Mouse (Mus musculus): ENCODE measurements around the gene Ppt1. TPM values are rescaled to one million over a fixed set of nuclear protein-coding genes. Genes with fewer than 3 reads are reported as not detected.
A peak's percentile ranks its signal among the peaks of the same experiment; 100 is the strongest.

Gene Ppt1
- polyA plus RNA-seq, 1 experiment from 2014 or later = 50.4 TPM

DNA sequence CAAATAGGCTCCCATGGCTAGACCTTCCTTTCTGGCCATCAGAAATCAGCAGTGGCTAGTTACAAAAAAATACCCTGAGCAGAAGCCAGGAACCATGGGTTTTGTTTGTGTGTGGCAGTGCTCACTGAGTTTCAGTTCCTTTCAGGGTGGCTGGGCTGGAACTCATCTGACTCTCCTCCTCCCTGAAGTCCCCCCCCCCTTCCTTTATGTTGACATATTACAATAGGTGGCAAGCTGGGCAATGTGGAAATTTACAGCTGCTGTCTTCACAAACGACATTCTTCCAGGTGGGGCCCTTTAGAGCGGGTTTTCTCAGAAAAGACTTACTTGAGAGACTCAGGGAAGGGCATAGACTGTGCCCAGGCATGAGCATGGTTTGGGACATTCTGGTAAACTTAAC, 17.6 kb downstream of the Ppt1 start:
- no peaks in the 10 kb centered on the region for H3K4me1 ChIP-seq (ENCODE audit: control insufficient read depth, insufficient read depth, low read length)
- H3K27me3 ChIP-seq (ENCODE audit: control insufficient read depth, insufficient read depth, low read length) = no peaks in the 10 kb centered on the region
- no peak overlapping the region for H3K4me3 ChIP-seq (ENCODE audit: low read depth, low read length)
- DNase-seq (ENCODE audit: low spot score) (no peak), ATAC-seq (replicated peaks; ENCODE audit: insufficient number of reproducible peaks, low FRiP score, low TSS enrichment, low read depth) (no peak)
- H3K9me3 ChIP-seq (replicated peaks; ENCODE audit: control insufficient read depth, low read length) = no peaks in the 10 kb centered on the region
- no peaks in the 10 kb centered on the region for H3K36me3 ChIP-seq (replicated peaks; ENCODE audit: control insufficient read depth, insufficient read depth, low read depth, low read length)
- H3K4me2 ChIP-seq (ENCODE audit: low read depth, low read length) = no peak overlapping the region
- 83% methylated on average over 2 of the region's 2 CpGs for WGBS
- H3K9ac ChIP-seq (replicated peaks; ENCODE audit: low read length) = no peak overlapping the region
- H3K27ac ChIP-seq (replicated peaks; ENCODE audit: low read depth, low read length) = no peak overlapping the region

DNA sequence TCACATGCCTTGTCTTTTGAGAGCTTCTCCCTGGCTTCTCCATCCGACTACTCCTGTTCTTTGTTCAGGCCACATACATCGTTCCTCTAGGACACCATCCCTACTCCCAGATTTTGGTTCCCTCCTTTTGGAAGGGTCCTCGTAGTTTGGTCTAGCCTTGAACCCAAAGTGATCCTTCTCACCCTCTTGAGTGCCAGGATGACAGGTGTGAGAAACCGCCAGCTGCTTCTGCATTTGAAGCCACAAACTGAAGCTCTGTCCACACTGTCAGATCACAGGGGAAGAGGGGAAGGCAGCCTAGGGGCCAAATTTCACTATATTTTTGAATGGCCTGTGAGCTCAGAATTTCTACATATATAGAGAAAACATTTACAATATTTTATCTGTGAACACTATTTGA, 18.7 kb downstream of the Ppt1 start:
- Histone ChIP-seq H3K9me3 (replicated peaks; ENCODE audit: control insufficient read depth, low read length) (no peaks in the 10 kb centered on the region), H3K36me3 (replicated peaks; ENCODE audit: control insufficient read depth, insufficient read depth, low read depth, low read length) (no peaks in the 10 kb centered on the region), H3K27ac (replicated peaks; ENCODE audit: low read depth, low read length) (no peak overlapping the region), H3K4me2 (ENCODE audit: low read depth, low read length) (no peak overlapping the region), H3K27me3 (ENCODE audit: control insufficient read depth, insufficient read depth, low read length) (no peaks in the 10 kb centered on the region), H3K4me1 (ENCODE audit: control insufficient read depth, insufficient read depth, low read length) (no peaks in the 10 kb centered on the region), H3K9ac (replicated peaks; ENCODE audit: low read length) (no peak overlapping the region), H3K4me3 (ENCODE audit: low read depth, low read length) (no peak overlapping the region)
- ATAC-seq (replicated peaks; ENCODE audit: insufficient number of reproducible peaks, low FRiP score, low TSS enrichment, low read depth) (no peak), DNase-seq (ENCODE audit: low spot score) (no peak)
- 85% methylated on average over 4 of the region's 4 CpGs for WGBS

DNA sequence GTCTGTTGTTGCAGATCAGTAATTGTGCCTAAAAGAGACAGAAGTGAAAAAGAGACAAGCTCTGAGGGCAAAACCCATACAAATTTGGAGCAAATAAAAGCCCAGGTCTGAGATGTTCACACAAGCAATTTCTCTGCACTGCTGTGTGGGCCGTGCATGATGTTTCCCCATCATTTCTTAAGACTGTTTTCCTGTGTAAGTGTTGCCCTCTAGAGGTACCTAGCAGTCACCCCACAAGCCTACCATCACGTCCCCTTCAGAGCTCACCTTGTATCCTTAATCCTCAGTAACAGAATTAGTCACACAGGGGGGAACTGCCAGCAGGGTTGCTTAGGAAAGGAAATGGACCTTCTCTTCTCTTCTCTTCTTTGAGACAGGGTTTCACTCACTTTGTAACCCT, 21.9 kb downstream of the Ppt1 start:
- Histone ChIP-seq H3K9me3 (replicated peaks; ENCODE audit: control insufficient read depth, low read length) (no peaks in the 10 kb centered on the region), H3K27ac (replicated peaks; ENCODE audit: low read depth, low read length) (no peak overlapping the region), H3K36me3 (replicated peaks; ENCODE audit: control insufficient read depth, insufficient read depth, low read depth, low read length) (peaks cover 5% of the 10 kb centered on the region; the same call in 1 of the 2 replicates)

DNA sequence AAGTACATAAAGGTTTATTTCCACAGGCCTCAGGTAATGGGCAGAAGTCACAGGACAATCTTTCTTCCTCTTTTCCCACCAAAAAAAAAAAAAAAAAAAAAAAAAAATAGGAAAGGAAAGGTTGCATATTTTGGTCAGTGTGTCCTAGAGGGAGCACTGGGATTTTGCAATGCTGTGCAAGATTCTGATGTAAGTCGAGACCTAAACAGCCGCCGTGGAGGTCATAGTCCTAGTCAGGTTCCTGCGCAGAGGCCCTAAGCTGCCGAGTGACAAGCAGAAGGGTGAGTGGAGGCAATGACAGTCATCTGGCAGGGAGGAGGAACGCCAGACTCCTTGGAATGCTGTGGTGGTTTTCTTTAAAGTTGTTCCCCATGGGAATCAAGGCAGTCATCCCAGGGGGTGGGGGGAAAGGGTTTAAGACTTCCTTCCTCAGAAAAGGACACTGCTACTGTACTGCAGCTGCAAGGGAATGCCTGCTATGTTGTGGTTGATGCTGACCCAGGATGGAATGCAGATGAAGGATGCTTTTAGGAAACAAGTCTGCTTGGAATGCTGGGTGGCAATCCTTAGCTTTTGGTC, 23.1 kb downstream of the Ppt1 start:
- 78% methylated on average over 6 of the region's 6 CpGs for WGBS
- H3K36me3 ChIP-seq (replicated peaks; ENCODE audit: control insufficient read depth, insufficient read depth, low read depth, low read length) = peaks cover 7% of the 10 kb centered on the region

More for the DNA sequence above, 21.9 kb downstream of the Ppt1 start:
- no peaks in the 10 kb centered on the region for H3K4me1 ChIP-seq (ENCODE audit: control insufficient read depth, insufficient read depth, low read length)
- H3K9ac ChIP-seq (replicated peaks; ENCODE audit: low read length) = no peak overlapping the region
- DNase-seq (ENCODE audit: low spot score) (no peak), ATAC-seq (replicated peaks; ENCODE audit: insufficient number of reproducible peaks, low FRiP score, low TSS enrichment, low read depth) (no peak)
- H3K4me3 ChIP-seq (ENCODE audit: low read depth, low read length) = no peak overlapping the region
- 48% methylated on average over 2 of the region's 2 CpGs for WGBS
- H3K4me2 ChIP-seq (ENCODE audit: low read depth, low read length) = no peak overlapping the region
- H3K27me3 ChIP-seq (ENCODE audit: control insufficient read depth, insufficient read depth, low read length) = no peaks in the 10 kb centered on the region

DNA sequence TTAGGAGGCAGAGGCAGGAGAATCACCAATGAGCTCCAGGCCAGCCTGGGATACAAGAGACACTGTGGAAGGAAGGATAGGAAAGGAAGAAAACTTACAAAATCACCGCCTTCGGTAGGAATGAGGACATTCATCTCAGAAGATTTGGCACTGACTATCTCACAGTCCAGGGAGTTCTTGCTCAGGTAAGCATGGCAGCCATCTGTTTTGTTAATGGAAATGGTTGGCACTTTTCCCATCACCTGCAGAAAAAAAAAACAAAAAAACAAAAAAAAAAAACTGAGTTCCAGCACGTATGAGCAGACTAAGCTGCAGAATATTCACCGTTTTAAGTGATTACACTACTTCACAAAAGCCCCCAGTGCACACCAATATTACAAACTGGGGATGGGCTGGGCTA, 25.8 kb downstream of the Ppt1 start:
- 94% methylated on average over 4 of the region's 4 CpGs for WGBS
- ATAC-seq (replicated peaks; ENCODE audit: insufficient number of reproducible peaks, low FRiP score, low TSS enrichment, low read depth) = no peak

More for the DNA sequence above, 23.1 kb downstream of the Ppt1 start:
- H3K9me3 ChIP-seq (replicated peaks; ENCODE audit: control insufficient read depth, low read length) = no peaks in the 10 kb centered on the region
- ATAC-seq (replicated peaks; ENCODE audit: insufficient number of reproducible peaks, low FRiP score, low TSS enrichment, low read depth) = no peak
- H3K4me2 ChIP-seq (ENCODE audit: low read depth, low read length) = no peak overlapping the region
- no peak for DNase-seq (ENCODE audit: low spot score)
- H3K27me3 ChIP-seq (ENCODE audit: control insufficient read depth, insufficient read depth, low read length) = no peaks in the 10 kb centered on the region
- H3K27ac ChIP-seq (replicated peaks; ENCODE audit: low read depth, low read length) = no peak overlapping the region
- H3K4me1 ChIP-seq (ENCODE audit: control insufficient read depth, insufficient read depth, low read length) = no peaks in the 10 kb centered on the region
- H3K4me3 ChIP-seq (ENCODE audit: low read depth, low read length) = no peak overlapping the region
- H3K9ac ChIP-seq (replicated peaks; ENCODE audit: low read length) = no peak overlapping the region

GRCm38 (mm10) chr4:122868041-122868440, 32.0 kb downstream of the Ppt1 start:
- Histone ChIP-seq H3K27ac (replicated peaks; ENCODE audit: low read depth, low read length) (no peak overlapping the region), H3K4me1 (ENCODE audit: control insufficient read depth, insufficient read depth, low read length) (no peaks in the 10 kb centered on the region), H3K4me3 (ENCODE audit: low read depth, low read length) (no peak overlapping the region), H3K9ac (replicated peaks; ENCODE audit: low read length) (no peak overlapping the region), H3K9me3 (replicated peaks; ENCODE audit: control insufficient read depth, low read length) (no peaks in the 10 kb centered on the region), H3K36me3 (replicated peaks; ENCODE audit: control insufficient read depth, insufficient read depth, low read depth, low read length) (peaks cover 13% of the 10 kb centered on the region), H3K4me2 (ENCODE audit: low read depth, low read length) (no peak overlapping the region), H3K27me3 (ENCODE audit: control insufficient read depth, insufficient read depth, low read length) (no peaks in the 10 kb centered on the region)
- 100% methylated on average over 1 of the region's 1 CpGs for WGBS
- DNase-seq (ENCODE audit: low spot score) (no peak), ATAC-seq (replicated peaks; ENCODE audit: insufficient number of reproducible peaks, low FRiP score, low TSS enrichment, low read depth) (no peak)

More for the DNA sequence above, 25.8 kb downstream of the Ppt1 start:
- no peak for DNase-seq (ENCODE audit: low spot score)
- no peaks in the 10 kb centered on the region for H3K27me3 ChIP-seq (ENCODE audit: control insufficient read depth, insufficient read depth, low read length)
- H3K36me3 ChIP-seq (replicated peaks; ENCODE audit: control insufficient read depth, insufficient read depth, low read depth, low read length) = peaks cover 16% of the 10 kb centered on the region
- no peak overlapping the region for H3K27ac ChIP-seq (replicated peaks; ENCODE audit: low read depth, low read length)
- no peak overlapping the region for H3K9ac ChIP-seq (replicated peaks; ENCODE audit: low read length)
- H3K4me1 ChIP-seq (ENCODE audit: control insufficient read depth, insufficient read depth, low read length) = no peaks in the 10 kb centered on the region
- no peaks in the 10 kb centered on the region for H3K9me3 ChIP-seq (replicated peaks; ENCODE audit: control insufficient read depth, low read length)
- H3K4me3 ChIP-seq (ENCODE audit: low read depth, low read length) = no peak overlapping the region
- no peak overlapping the region for H3K4me2 ChIP-seq (ENCODE audit: low read depth, low read length)

DNA sequence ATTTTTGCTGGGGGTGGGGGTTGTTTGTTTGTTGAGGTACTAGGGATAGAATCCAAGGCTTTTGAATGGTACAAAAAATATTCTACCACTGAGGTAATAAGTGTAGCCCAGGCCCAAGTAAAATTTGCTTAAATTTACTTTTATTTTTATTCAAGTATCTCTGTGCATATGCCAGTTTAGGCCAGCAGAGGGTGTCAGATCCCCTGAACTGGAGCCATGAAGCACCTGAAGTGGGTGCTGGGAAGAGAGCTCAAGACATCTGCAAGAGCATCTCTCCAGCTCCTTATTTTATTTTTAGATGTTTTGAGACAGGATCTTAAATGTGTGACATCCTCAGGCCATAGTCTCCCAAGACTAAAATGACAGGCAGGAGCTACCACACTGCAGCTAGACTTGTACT, 34.0 kb downstream of the Ppt1 start:
- H3K27ac ChIP-seq (replicated peaks; ENCODE audit: low read depth, low read length) = no peak overlapping the region
- H3K9ac ChIP-seq (replicated peaks; ENCODE audit: low read length) = no peak overlapping the region
- no peak overlapping the region for H3K4me3 ChIP-seq (ENCODE audit: low read depth, low read length)
- peaks cover 7% of the 10 kb centered on the region for H3K36me3 ChIP-seq (replicated peaks; ENCODE audit: control insufficient read depth, insufficient read depth, low read depth, low read length)
- no peak for ATAC-seq (replicated peaks; ENCODE audit: insufficient number of reproducible peaks, low FRiP score, low TSS enrichment, low read depth)
- no peaks in the 10 kb centered on the region for H3K4me1 ChIP-seq (ENCODE audit: control insufficient read depth, insufficient read depth, low read length)
- H3K27me3 ChIP-seq (ENCODE audit: control insufficient read depth, insufficient read depth, low read length) = no peaks in the 10 kb centered on the region
- H3K4me2 ChIP-seq (ENCODE audit: low read depth, low read length) = no peak overlapping the region
- H3K9me3 ChIP-seq (replicated peaks; ENCODE audit: control insufficient read depth, low read length) = no peaks in the 10 kb centered on the region
- peak; percentile 42 for DNase-seq (ENCODE audit: low spot score)

- DNase-seq (ENCODE audit: low spot score) (no peak), ATAC-seq (replicated peaks; ENCODE audit: insufficient number of reproducible peaks, low FRiP score, low TSS enrichment, low read depth) (no peak)
- no peak overlapping the region for H3K4me2 ChIP-seq (ENCODE audit: low read depth, low read length)
- no peaks in the 10 kb centered on the region for H3K4me1 ChIP-seq (ENCODE audit: control insufficient read depth, insufficient read depth, low read length)
- no peak overlapping the region for H3K27ac ChIP-seq (replicated peaks; ENCODE audit: low read depth, low read length)
- no peak overlapping the region for H3K9ac ChIP-seq (replicated peaks; ENCODE audit: low read length)
- no peaks in the 10 kb centered on the region for H3K27me3 ChIP-seq (ENCODE audit: control insufficient read depth, insufficient read depth, low read length)
- WGBS = 90% methylated on average over 5 of the region's 5 CpGs
- no peak overlapping the region for H3K4me3 ChIP-seq (ENCODE audit: low read depth, low read length)
- peaks cover 2% of the 10 kb centered on the region for H3K36me3 ChIP-seq (replicated peaks; ENCODE audit: control insufficient read depth, insufficient read depth, low read depth, low read length)
- no peaks in the 10 kb centered on the region for H3K9me3 ChIP-seq (replicated peaks; ENCODE audit: control insufficient read depth, low read length)
Measured at GRCm38 (mm10) chr4:122870741-122871140, 34.7 kb downstream of the Ppt1 start.

All from embryonic facial prominence, embryonic 11.5 days (tissue).